Mouse (Mus musculus): Measurements from ENCODE around the gene Podxl2. TPM values are rescaled to one million over a fixed set of nuclear protein-coding genes. Genes with fewer than 3 reads are reported as not detected.

Gene Podxl2
- polyA plus RNA-seq, 1 experiment = 2.8 TPM

GRCm38 (mm10) chr6:88913440-88913839, 38.6 kb upstream of the Podxl2 start:
- H3ac ChIP-seq (ENCODE audit: control insufficient read depth, insufficient read length, low read depth) = no peak overlapping the region
- no peak overlapping the region for H3K4me3 ChIP-seq (ENCODE audit: insufficient read depth, poor library complexity, severe bottlenecking)
- H3K79me2 ChIP-seq (ENCODE audit: control insufficient read depth, insufficient read depth) = no peaks in the 10 kb centered on the region
- no peak for TF ChIP-seq MAX (IDR thresholded peaks at IDR 0.05)
- H3K27me3 ChIP-seq (ENCODE audit: control insufficient read depth, insufficient read depth, insufficient read length) = no peaks in the 10 kb centered on the region
- H3K36me3 ChIP-seq (ENCODE audit: control insufficient read depth, insufficient read depth) = peaks cover 5% of the 10 kb centered on the region
- H3K79me3 ChIP-seq (ENCODE audit: low read depth) = no peaks in the 10 kb centered on the region

- no peaks in the 10 kb centered on the region for H3K79me2 ChIP-seq (ENCODE audit: control insufficient read depth, insufficient read depth)
- no peak overlapping the region for H3ac ChIP-seq (ENCODE audit: control insufficient read depth, insufficient read length, low read depth)
- no peaks in the 10 kb centered on the region for H3K27me3 ChIP-seq (ENCODE audit: control insufficient read depth, insufficient read depth, insufficient read length)
- TF ChIP-seq FOSL1 (IDR thresholded peaks at IDR 0.05; ENCODE audit: insufficient read depth, low read length, poor library complexity, severe bottlenecking) (no peak), USF1 (IDR thresholded peaks at IDR 0.05; ENCODE audit: low read depth) (peak; percentile 16), MYOD1 (IDR thresholded peaks at IDR 0.05; ENCODE audit: control insufficient read depth, insufficient read length, low read depth) (no peak)
- H3K36me3 ChIP-seq (ENCODE audit: control insufficient read depth, insufficient read depth) = peaks cover 5% of the 10 kb centered on the region
- no peaks in the 10 kb centered on the region for H3K79me3 ChIP-seq (ENCODE audit: low read depth)
- no peak overlapping the region for H3K4me3 ChIP-seq (ENCODE audit: insufficient read depth, poor library complexity, severe bottlenecking)
Observed at GRCm38 (mm10) chr6:88913022-88913421, 38.2 kb upstream of the Podxl2 start.

GRCm38 (mm10) chr6:88909151-88909550, 34.3 kb upstream of the Podxl2 start:
- H3K79me2 ChIP-seq (ENCODE audit: control insufficient read depth, insufficient read depth) = peaks cover 22% of the 10 kb centered on the region
- TF ChIP-seq MAX (IDR thresholded peaks at IDR 0.05) = no peak
- no peak for TF ChIP-seq MYOD1 (IDR thresholded peaks at IDR 0.05; ENCODE audit: control insufficient read depth, insufficient read length, low read depth)
- no peak for TF ChIP-seq MYOG (IDR thresholded peaks at IDR 0.05; ENCODE audit: control insufficient read depth, extremely low read depth, insufficient read length)
- no peak for TF ChIP-seq USF1 (IDR thresholded peaks at IDR 0.05; ENCODE audit: low read depth)
- no peak for TF ChIP-seq FOSL1 (IDR thresholded peaks at IDR 0.05; ENCODE audit: insufficient read depth, low read length, poor library complexity, severe bottlenecking)
- TF ChIP-seq CTCF (IDR thresholded peaks at IDR 0.05; ENCODE audit: control insufficient read depth, insufficient read depth, insufficient read length) = no peak
- no peak for TF ChIP-seq CEBPB (IDR thresholded peaks at IDR 0.05; ENCODE audit: low read depth)
- peaks cover 4% of the 10 kb centered on the region for H3K79me3 ChIP-seq (ENCODE audit: low read depth)
- peaks cover 5% of the 10 kb centered on the region for H3K36me3 ChIP-seq (ENCODE audit: control insufficient read depth, insufficient read depth)
- no peak overlapping the region for H3K4me3 ChIP-seq (ENCODE audit: insufficient read depth, poor library complexity, severe bottlenecking)
- H3ac ChIP-seq (ENCODE audit: control insufficient read depth, insufficient read length, low read depth) = no peak overlapping the region
- H3K27me3 ChIP-seq (ENCODE audit: control insufficient read depth, insufficient read depth, insufficient read length) = no peaks in the 10 kb centered on the region

- no peaks in the 10 kb centered on the region for H3K36me3 ChIP-seq (ENCODE audit: control insufficient read depth, insufficient read depth)
- peaks cover 39% of the 10 kb centered on the region for H3K79me2 ChIP-seq (ENCODE audit: control insufficient read depth, insufficient read depth)
- H3K79me3 ChIP-seq (ENCODE audit: low read depth) = peaks cover 18% of the 10 kb centered on the region
- H3K4me3 ChIP-seq (ENCODE audit: insufficient read depth, poor library complexity, severe bottlenecking) = no peak overlapping the region
- H3ac ChIP-seq (ENCODE audit: control insufficient read depth, insufficient read length, low read depth) = no peak overlapping the region
- TF ChIP-seq CEBPB (IDR thresholded peaks at IDR 0.05; ENCODE audit: low read depth) = no peak
- no peak for TF ChIP-seq MYOG (IDR thresholded peaks at IDR 0.05; ENCODE audit: control insufficient read depth, extremely low read depth, insufficient read length)
- TF ChIP-seq USF1 (IDR thresholded peaks at IDR 0.05; ENCODE audit: low read depth) = peak; percentile 86
- peak; percentile 76 for TF ChIP-seq CTCF (IDR thresholded peaks at IDR 0.05; ENCODE audit: control insufficient read depth, insufficient read depth, insufficient read length)
- TF ChIP-seq MAX (IDR thresholded peaks at IDR 0.05) = no peak
- TF ChIP-seq MYOD1 (IDR thresholded peaks at IDR 0.05; ENCODE audit: control insufficient read depth, insufficient read length, low read depth) = no peak
- TF ChIP-seq FOSL1 (IDR thresholded peaks at IDR 0.05; ENCODE audit: insufficient read depth, low read length, poor library complexity, severe bottlenecking) = no peak
- no peaks in the 10 kb centered on the region for H3K27me3 ChIP-seq (ENCODE audit: control insufficient read depth, insufficient read depth, insufficient read length)
Observed at GRCm38 (mm10) chr6:88906369-88907108, 31.7 kb upstream of the Podxl2 start.

- Histone ChIP-seq H3K79me3 (ENCODE audit: low read depth) (peaks cover 18% of the 10 kb centered on the region), H3K79me2 (ENCODE audit: control insufficient read depth, insufficient read depth) (peaks cover 39% of the 10 kb centered on the region), H3K27me3 (ENCODE audit: control insufficient read depth, insufficient read depth, insufficient read length) (no peaks in the 10 kb centered on the region), H3K36me3 (ENCODE audit: control insufficient read depth, insufficient read depth) (no peaks in the 10 kb centered on the region), H3ac (ENCODE audit: control insufficient read depth, insufficient read length, low read depth) (no peak overlapping the region), H3K4me3 (ENCODE audit: insufficient read depth, poor library complexity, severe bottlenecking) (no peak overlapping the region)
- TF ChIP-seq MYOG (IDR thresholded peaks at IDR 0.05; ENCODE audit: control insufficient read depth, extremely low read depth, insufficient read length) (no peak), MAX (IDR thresholded peaks at IDR 0.05) (no peak)
Observed at GRCm38 (mm10) chr6:88905042-88905441, 30.2 kb upstream of the Podxl2 start.

GRCm38 (mm10) chr6:88904456-88904974, 29.7 kb upstream of the Podxl2 start:
- TF ChIP-seq FOSL1 (IDR thresholded peaks at IDR 0.05; ENCODE audit: insufficient read depth, low read length, poor library complexity, severe bottlenecking) = peak; percentile 8
- TF ChIP-seq CEBPB (IDR thresholded peaks at IDR 0.05; ENCODE audit: low read depth) = no peak
- peaks cover 18% of the 10 kb centered on the region for H3K79me3 ChIP-seq (ENCODE audit: low read depth)
- H3K36me3 ChIP-seq (ENCODE audit: control insufficient read depth, insufficient read depth) = no peaks in the 10 kb centered on the region
- peaks cover 39% of the 10 kb centered on the region for H3K79me2 ChIP-seq (ENCODE audit: control insufficient read depth, insufficient read depth)
- no peaks in the 10 kb centered on the region for H3K27me3 ChIP-seq (ENCODE audit: control insufficient read depth, insufficient read depth, insufficient read length)
- no peak overlapping the region for H3ac ChIP-seq (ENCODE audit: control insufficient read depth, insufficient read length, low read depth)
- H3K4me3 ChIP-seq (ENCODE audit: insufficient read depth, poor library complexity, severe bottlenecking) = no peak overlapping the region

Data from C2C12 (cell line).